Mouse (Mus musculus) right cerebral cortex, postnatal 36 days (tissue): Measurements from ENCODE around the gene Vmn1r57.
"Not testable (repeated sequence)": the region's sequence is repeated elsewhere in the genome, so short reads cannot be mapped to it uniquely, and the experiment has no call there.

Experiments
- DNase-seq, 2 experiments: peaks; one replicate each; pipeline ENCODE4 v3.0.0; 2022; ENCODE audit warnings: low spot score in 2 of 2, mixed read lengths in 1 of 2

Vmn1r57 gene

GRCm38 (mm10) chr7:5218193-5218592, at the start of gene Vmn1r57:
Gene Vmn1r57, plus strand, starts transcription at chr7:5218493.
- DNase-seq, result not testable (repeated sequence)

- DNase-seq, result not testable (repeated sequence)
These were observed 21.6 kb upstream of the Vmn1r57 start, which contains the start of gene Vmn1r56 for GRCm38 (mm10) chr7:5196647-5197046. Gene Vmn1r56, minus strand, starts transcription at chr7:5196747.

- DNase-seq, result no peak
These were observed 44.8 kb downstream of the Vmn1r57 start for GRCm38 (mm10) chr7:5263051-5263450.
